Mouse (Mus musculus) stomach, postnatal 0 days (tissue): ENCODE measurements around the gene Fam184b. TPM values are rescaled to one million over a fixed set of nuclear protein-coding genes. Genes with fewer than 3 reads are reported as not detected.

Experiments used
- ATAC-seq: fragments of 200-750 bp; cut with Nextera tagmentation; 2 replicates; pipeline ENCODE4 v1.8.0; 2017; ENCODE audit not compliant: low FRiP score, low TSS enrichment
- DNase-seq: peaks from one replicate; pipeline ENCODE4 v3.0.0-alpha.2; 2016; ENCODE audit warnings: low spot score
- H3K27ac ChIP-seq: fragments of 300-500 bp; sonication (generic); replicated peaks from 2 replicates; pipeline ENCODE4 v1.5.1; 2014; ENCODE audit warnings: mild to moderate bottlenecking, control low read depth
- H3K27me3 ChIP-seq: fragments of 300-500 bp; sonication (generic); 2 replicates; pipeline ENCODE4 v1.6.1; 2014; ENCODE audit warnings: low read length; ENCODE audit not compliant: control insufficient read depth, insufficient read depth
- H3K36me3 ChIP-seq: fragments of 300-500 bp; sonication (generic); 2 replicates; pipeline ENCODE4 v1.6.1; 2014; ENCODE audit warnings: low read length, mixed read lengths; ENCODE audit not compliant: control insufficient read depth, insufficient read depth
- H3K4me1 ChIP-seq: fragments of 300-500 bp; sonication (generic); replicated peaks from 2 replicates; pipeline ENCODE4 v1.6.1; 2014; ENCODE audit warnings: antibody characterized with exemption; ENCODE audit not compliant: control insufficient read depth, insufficient read depth
- H3K4me2 ChIP-seq: fragments of 300-500 bp; sonication (generic); replicated peaks from 2 replicates; pipeline ENCODE4 v1.6.1; 2014; ENCODE audit warnings: low read depth, mild to moderate bottlenecking, control low read depth, moderate library complexity
- H3K4me3 ChIP-seq: fragments of 300-500 bp; sonication (generic); 2 replicates; pipeline ENCODE4 v1.5.1; 2014; ENCODE audit warnings: low read depth, low read length, control low read depth
- H3K9ac ChIP-seq: fragments of 300-500 bp; sonication (generic); 2 replicates; pipeline ENCODE4 v1.6.1; 2014; ENCODE audit warnings: mild to moderate bottlenecking, low read length, control low read depth, mixed read lengths
- H3K9me3 ChIP-seq: fragments of 300-500 bp; sonication (generic); 2 replicates; pipeline ENCODE4 v1.6.1; 2016; ENCODE audit warnings: low read length; ENCODE audit not compliant: control insufficient read depth
- CTCF ChIP-seq: IDR thresholded peaks from 2 replicates; pipeline ENCODE4 v1.5.1; 2016; ENCODE audit warnings: antibody characterized with exemption, low read depth, mild to moderate bottlenecking, moderate library complexity
- EP300 ChIP-seq: optimal IDR thresholded peaks from 2 replicates; pipeline ENCODE3; 2016; ENCODE audit warnings: antibody characterized with exemption
- WGBS: fragments of 180-500 bp; shearing (Covaris S2); extraction: QIAGEN DNeasy Blood & Tissue Kit; methylation state at CpG from one replicate; pipeline ENCODE4 v1.1.7; 2014; 5-methylcytosine and 5-hydroxymethylcytosine counted together
- polyA plus RNA-seq: library from polyadenylated mRNA; unstranded; fragments of >200 nt; fragmentation: Nextera tagmentation; extraction: Ambion mirVana; gene quantifications from 2 replicates; pipeline ENCODE4 v1.2.1, GENCODE M21; 2015

The Fam184b gene
- polyA plus RNA-seq, 1 experiment from 2014 or later: 1.9 TPM

DNA sequence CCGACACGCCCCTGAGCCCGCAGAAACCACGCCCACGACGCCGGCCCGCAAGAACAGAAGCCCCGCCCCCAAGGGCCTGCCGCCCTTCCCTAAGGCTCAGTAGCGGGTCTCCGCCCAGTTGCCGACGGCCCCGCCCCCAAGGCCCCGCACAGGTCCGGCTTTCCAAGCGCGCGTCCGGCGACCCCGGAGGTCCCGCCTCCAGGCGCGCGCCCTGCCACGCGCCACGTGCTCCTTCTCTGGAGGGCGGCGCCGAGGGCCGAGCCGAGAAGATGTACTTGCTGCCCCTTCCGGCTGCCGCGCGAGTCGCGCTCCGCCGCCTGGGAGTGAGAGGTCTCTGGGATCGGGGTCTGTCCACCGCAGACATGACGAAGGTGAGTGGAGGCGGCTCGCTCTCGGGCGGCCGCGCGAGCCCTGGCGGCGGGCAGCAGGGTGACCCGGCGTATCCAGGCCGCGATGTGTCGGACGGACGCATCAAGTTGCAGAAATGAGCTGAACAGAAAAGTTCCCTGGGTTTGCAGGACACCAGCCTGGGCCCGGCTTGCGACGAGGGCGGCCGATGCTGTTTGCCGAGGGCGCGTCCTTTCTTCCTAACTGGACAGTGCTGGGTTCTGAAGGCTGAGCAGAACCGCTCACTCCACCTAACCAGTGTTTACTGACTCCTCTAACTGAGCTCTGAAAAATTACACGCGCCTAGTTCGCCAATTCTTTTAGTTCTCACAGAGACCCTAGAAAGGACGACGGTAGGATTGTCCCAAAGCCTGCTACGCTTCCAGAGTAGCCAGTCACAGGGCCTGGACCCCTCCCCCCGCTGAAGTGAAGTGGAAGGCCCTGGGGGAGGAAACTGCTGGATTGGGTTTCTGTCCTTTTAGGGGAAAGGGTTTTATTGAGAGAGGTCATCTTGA, 146.0 kb downstream of the Fam184b start, which contains the start of gene Lap3:
Gene Lap3 (plus strand): TSS at position 184 of the 902 bp plus-strand sequence.
- no peaks in the 10 kb centered on the region for H3K27me3 ChIP-seq
- H3K4me3 ChIP-seq: peak within 1 kb of the TSS; percentile 75
- peak; percentile 100 for DNase-seq
- peaks cover 11% of the 10 kb centered on the region; the same call in 1 of the 2 replicates for H3K36me3 ChIP-seq
- peak; percentile 98 for ATAC-seq
- TF ChIP-seq CTCF (peak; percentile 56), EP300 (no peak)
- under 1% methylated on average over 73 of the region's 78 CpGs for WGBS
- no peaks in the 10 kb centered on the region; the same call in 1 of the 2 replicates for H3K4me1 ChIP-seq
- peak within 1 kb of the TSS; percentile 74 for H3K4me2 ChIP-seq
- peak within 1 kb of the TSS; percentile 85 for H3K27ac ChIP-seq
- peak within 1 kb of the TSS; percentile 70 for H3K9ac ChIP-seq
- no peaks in the 10 kb centered on the region for H3K9me3 ChIP-seq

DNA sequence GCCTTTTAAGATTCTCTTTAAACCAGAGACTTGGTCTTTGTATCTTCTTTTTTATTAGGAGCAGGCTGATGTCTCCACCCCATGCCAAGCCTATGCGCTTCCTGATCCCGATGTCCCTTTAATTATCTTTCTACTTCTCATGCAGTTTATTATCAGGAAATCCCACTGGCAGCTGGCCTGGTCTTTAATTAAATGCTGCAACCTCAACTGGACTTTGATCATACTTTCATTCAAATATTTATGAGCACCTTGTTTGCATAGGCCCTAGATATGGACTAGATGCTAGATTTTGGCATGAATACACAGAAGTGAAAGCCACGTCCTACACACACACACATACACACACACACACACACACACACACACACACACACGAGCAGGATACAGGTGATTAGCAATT, 147.6 kb downstream of the Fam184b start:
- H3K9ac ChIP-seq: no peak overlapping the region
- TF ChIP-seq CTCF: no peak
- TF ChIP-seq EP300: no peak
- 61% methylated on average over 4 of the region's 4 CpGs for WGBS
- no peaks in the 10 kb centered on the region; the same call in 1 of the 2 replicates for H3K4me1 ChIP-seq
- H3K27ac ChIP-seq: no peak overlapping the region
- no peak for ATAC-seq
- H3K36me3 ChIP-seq: no peaks in the 10 kb centered on the region
- H3K9me3 ChIP-seq: no peaks in the 10 kb centered on the region
- H3K4me3 ChIP-seq: no peak overlapping the region
- H3K27me3 ChIP-seq: no peaks in the 10 kb centered on the region
- H3K4me2 ChIP-seq: no peak overlapping the region
- DNase-seq: peak; percentile 28

DNA sequence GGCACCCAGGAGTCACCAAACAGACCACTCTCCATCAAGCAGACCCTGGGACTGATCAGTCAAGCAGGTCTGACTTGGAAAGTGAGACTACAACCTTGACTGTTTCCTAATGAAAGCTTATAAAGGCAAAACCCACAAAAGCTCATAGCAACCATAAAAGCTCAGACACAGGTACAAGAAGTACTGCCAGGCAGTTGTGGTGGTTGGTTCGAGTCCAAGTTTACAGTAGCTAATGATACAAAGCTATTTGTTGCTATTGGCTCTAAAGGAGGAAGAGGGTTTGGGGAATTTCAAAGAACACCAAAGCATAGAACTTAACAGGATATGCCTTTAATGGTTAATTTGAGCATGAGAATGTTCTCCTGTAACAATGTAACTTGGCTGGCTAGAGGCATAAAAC, 155.8 kb downstream of the Fam184b start:
- 77% methylated on average over 1 of the region's 1 CpGs for WGBS
- no peak for TF ChIP-seq EP300
- no peak for TF ChIP-seq CTCF
- DNase-seq (no peak), ATAC-seq (no peak)
- Histone ChIP-seq H3K9me3 (no peaks in the 10 kb centered on the region), H3K27ac (no peak overlapping the region), H3K9ac (no peak overlapping the region), H3K4me1 (no peaks in the 10 kb centered on the region), H3K36me3 (no peaks in the 10 kb centered on the region), H3K4me3 (no peak overlapping the region), H3K27me3 (no peaks in the 10 kb centered on the region), H3K4me2 (no peak overlapping the region)

DNA sequence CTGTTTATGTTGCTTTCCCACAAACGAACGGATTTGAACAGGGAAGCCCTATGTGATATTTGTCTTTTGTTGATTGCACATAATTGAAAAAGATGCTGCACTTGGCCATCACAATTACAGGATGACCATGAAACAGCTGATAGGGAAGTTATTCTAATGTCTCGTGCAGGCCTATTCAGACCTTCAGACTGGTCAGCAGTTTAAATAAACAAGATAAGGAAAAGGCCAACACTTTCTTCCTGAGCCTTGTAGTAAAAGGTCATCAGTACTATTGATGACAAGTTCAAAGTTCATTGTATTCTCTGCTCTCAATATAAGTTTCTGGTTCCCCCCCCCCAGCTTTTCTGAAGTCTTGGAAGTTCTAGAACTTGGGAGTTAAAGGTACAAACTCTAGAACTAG, 156.8 kb downstream of the Fam184b start:
- no peak overlapping the region for H3K9ac ChIP-seq
- no peaks in the 10 kb centered on the region for H3K9me3 ChIP-seq
- no peak overlapping the region for H3K27ac ChIP-seq
- no peaks in the 10 kb centered on the region for H3K27me3 ChIP-seq
- 53% methylated on average over 3 of the region's 3 CpGs for WGBS
- H3K4me3 ChIP-seq: no peak overlapping the region
- no peaks in the 10 kb centered on the region for H3K4me1 ChIP-seq
- TF ChIP-seq EP300: no peak
- no peak for TF ChIP-seq CTCF
- H3K4me2 ChIP-seq: no peak overlapping the region
- ATAC-seq (no peak), DNase-seq (no peak)
- no peaks in the 10 kb centered on the region for H3K36me3 ChIP-seq

DNA sequence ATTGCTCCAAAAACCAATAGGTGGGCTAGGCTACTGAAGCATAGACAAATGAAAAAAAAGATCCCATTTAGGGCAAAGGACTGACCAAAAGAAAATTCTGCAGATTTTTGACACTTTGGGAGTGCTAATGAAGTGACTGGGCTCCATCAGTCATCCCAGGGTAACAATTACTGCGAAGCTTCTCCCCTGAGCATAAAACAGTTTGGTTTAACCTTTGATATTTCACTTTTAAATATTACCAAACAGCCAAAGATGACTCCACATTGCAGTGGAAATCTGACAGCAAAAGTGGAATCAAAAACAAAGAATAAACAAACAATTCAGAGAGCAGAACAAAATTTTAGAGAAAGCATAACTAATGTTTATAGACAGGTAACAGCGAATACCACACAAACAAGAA, 158.3 kb downstream of the Fam184b start:
- no peak for ATAC-seq
- H3K4me3 ChIP-seq: no peak overlapping the region
- no peaks in the 10 kb centered on the region for H3K9me3 ChIP-seq
- no peak for DNase-seq
- H3K4me2 ChIP-seq: no peak overlapping the region
- H3K4me1 ChIP-seq: no peaks in the 10 kb centered on the region
- 88% methylated on average over 2 of the region's 2 CpGs for WGBS
- H3K27ac ChIP-seq: no peak overlapping the region
- no peak for TF ChIP-seq EP300
- H3K36me3 ChIP-seq: no peaks in the 10 kb centered on the region
- H3K9ac ChIP-seq: no peak overlapping the region
- no peaks in the 10 kb centered on the region for H3K27me3 ChIP-seq

DNA sequence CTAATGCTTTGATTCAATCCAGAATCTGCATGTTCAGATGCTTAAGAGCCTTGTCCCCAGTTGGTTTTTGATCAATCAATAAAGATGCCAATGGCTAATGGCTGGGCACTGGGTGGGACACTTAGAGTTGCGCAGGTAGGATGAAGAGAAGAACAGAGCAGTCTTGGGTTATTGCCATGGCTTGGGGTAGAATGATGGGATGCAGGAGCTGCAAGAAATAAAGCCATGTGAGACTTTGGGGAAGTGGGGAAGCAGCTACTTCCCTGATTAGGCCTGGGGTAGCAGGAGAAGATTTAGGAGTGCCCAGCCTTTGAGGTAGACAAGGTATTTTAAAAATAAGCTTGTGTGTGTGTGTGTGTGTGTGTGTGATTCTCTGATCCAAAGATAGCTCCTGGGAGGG, 159.3 kb downstream of the Fam184b start:
- no peak for DNase-seq
- no peak overlapping the region for H3K9ac ChIP-seq
- H3K4me2 ChIP-seq: no peak overlapping the region
- H3K36me3 ChIP-seq: no peaks in the 10 kb centered on the region
- ATAC-seq: no peak
- no peaks in the 10 kb centered on the region for H3K4me1 ChIP-seq
- H3K9me3 ChIP-seq: no peaks in the 10 kb centered on the region
- TF ChIP-seq CTCF: no peak
- no peak for TF ChIP-seq EP300
- no peak overlapping the region for H3K4me3 ChIP-seq
- H3K27ac ChIP-seq: no peak overlapping the region
- no peaks in the 10 kb centered on the region for H3K27me3 ChIP-seq
- 96% methylated on average over 1 of the region's 1 CpGs for WGBS

Other genes starting within 250 kb of the Fam184b start
- 91.4 and 98.2 TPM in 2 replicates for gene Qdpr, start 189.4 kb downstream of the Fam184b start, polyA plus RNA-seq
- gene Clrn2, start 185.9 kb downstream of the Fam184b start, polyA plus RNA-seq: not detected in 2 replicates
- gene Lap3, start 146.2 kb downstream of the Fam184b start, polyA plus RNA-seq: 58.4 and 63.2 TPM in 2 replicates
- gene Med28, start 119.4 kb downstream of the Fam184b start, polyA plus RNA-seq: 160 and 169 TPM in 2 replicates
- 7.9 and 11.4 TPM in 2 replicates for gene Ncapg, start 30.3 kb upstream of the Fam184b start, polyA plus RNA-seq
- gene Lcorl, start 218.0 kb upstream of the Fam184b start, polyA plus RNA-seq: 16.8 and 21.5 TPM in 2 replicates